Mouse (Mus musculus): Measurements from ENCODE around the gene En1.

Gene En1

DNA sequence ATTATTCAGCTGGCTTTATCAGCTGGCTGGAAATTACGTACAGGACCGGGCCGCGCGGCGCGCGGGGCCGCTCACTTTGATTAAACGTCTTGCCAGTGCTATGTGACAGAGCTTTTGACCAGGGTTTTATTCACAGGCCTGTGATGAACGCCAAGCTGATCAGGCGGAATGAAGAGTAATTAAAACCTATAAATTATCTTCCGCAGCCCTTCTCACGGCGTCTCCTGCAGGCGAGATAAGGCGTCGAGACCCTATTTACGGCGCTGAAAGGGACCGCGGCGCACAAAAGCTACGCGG, 2.1 kb upstream of the En1 start:
- DNase-seq (ENCODE audit: low spot score): no peak

DNA sequence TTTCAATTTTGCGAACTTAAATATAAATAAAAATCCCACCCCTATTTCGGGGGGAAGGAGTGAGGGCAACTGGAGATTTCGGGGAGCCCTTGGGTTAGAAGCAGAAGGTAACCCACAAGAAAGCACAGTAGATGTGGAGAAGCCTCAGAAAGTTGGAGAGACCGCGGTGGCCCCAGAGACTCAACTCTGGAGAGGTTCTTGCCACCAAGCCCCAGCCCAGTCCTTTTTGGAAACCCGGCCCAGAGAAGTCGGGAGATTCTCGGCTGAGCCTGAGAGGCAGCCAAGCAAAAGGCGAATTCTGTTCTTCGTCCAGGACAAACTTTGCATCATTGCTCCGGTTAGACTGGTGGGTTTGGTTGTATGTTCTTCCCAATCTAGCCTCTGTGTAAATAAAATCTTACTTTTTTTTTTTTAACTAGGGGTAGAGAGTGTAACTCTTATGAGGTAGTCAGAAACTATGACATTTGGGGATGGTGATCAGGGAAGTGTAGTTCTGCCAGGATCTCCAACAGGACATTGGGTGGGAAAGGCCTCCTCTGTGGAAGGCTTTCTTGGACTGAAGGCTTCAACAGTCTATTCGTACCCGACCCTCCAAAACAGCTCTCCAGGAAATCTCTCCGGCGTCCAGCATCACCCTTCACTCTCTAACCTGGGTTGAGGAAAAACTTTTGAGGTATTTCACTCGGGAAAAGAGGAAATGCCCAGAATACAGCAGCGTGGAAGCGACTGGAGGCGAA, 1.5 kb upstream of the En1 start:
- DNase-seq (ENCODE audit: low spot score): no peak

DNA sequence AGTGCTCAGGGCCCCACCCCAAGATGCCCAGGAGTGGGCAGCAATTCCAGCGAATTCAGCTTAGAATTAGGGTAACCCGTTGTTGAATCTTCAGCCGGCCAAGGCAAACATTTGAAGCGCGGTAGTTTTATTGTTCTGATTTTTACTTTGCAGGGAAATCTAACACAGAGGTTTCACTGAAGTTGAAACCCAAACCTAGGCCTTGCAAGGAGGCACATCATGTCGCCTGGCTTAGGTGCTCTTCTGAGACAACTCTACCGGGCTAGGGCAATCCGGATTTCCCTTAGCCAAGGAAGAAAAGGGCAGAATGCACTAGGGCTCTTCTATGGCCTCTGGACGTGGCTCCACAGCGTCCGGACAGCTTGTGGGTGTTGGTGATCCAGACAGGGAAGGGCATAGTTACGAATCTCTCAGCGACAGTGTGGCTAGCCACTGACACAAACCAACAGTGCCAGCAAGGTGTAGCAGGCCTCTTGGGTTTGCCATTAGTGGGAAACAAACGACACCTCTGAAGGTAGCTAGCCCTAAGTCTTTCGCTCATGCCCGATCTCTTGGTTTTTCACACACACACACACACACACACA, 873 bp upstream of the En1 start:
- DNase-seq (ENCODE audit: low spot score): no peak

DNA sequence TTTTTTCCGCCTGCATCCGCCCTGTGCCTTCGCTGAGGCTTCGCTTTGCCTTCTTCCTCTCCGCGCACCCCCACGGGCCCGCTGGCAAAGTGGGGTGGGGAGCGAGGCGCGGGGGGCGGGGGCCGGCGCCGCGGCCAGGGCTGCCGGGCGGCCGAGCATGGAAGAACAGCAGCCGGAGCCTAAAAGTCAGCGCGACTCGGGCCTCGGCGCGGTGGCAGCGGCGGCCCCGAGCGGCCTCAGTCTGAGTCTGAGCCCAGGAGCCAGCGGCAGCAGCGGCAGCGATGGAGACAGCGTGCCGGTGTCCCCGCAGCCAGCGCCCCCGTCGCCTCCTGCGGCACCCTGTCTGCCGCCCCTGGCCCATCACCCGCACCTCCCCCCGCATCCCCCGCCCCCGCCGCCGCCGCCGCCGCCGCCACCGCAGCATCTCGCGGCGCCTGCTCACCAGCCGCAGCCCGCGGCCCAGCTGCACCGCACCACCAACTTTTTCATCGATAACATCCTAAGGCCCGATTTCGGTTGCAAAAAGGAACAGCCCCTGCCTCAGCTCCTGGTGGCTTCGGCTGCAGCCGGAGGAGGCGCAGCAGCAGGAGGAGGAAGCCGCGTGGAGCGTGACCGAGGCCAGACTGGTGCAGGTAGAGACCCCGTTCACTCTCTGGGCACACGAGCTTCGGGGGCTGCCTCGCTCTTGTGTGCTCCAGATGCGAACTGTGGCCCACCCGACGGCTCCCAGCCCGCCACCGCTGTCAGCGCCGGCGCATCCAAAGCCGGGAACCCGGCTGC, 848 bp downstream of the En1 start:
- no peak for DNase-seq (ENCODE audit: low spot score)

DNA sequence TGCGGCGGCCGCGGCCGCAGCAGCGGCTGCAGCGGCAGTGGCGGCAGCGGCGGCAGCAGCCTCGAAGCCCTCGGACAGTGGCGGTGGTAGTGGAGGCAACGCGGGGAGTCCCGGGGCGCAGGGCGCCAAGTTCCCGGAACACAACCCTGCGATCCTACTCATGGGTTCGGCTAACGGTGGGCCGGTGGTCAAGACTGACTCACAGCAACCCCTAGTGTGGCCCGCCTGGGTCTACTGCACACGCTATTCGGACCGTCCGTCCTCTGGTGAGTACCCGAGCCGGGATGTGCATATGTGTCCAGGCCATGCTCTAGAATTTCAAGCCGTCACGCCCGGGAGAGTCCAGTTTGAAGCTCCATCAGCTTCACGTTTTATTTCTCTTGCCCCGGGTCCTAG, 1.4 kb downstream of the En1 start:
- DNase-seq (ENCODE audit: low spot score): no peak

DNA sequence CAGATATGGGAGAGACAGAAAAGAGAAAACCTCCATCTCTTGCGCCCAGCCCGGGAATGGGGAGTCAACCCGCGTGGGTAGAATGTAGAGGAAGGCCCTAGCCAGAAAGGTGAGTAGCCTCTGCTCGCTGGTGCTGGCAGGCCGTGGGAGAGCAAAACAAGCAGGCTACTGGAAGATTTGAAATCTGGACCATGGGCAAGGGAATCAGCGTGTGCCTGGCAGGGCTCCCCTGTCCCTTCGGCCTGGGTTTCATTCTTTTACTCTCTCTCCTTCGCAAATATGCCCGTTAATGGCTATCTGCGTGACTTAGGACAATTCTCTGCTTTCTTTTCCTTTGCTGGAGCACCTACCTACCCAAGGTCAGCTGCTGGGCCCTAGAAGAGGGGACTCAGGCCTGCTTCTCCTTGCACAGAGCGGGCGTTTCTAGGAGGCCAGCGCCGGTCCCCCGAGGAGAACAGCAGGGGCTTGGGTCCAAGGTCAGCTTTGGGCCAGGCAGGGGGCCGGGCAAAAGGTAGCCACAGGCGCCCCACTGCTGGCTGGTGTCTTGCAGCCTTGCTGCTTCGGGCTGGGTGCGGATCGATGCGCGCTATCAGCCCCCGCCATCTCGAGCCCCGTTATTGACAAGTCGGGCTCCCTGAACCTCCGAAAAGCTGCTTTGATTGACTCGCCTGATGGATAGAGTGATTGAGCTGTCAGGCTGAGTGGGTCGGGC, 2.4 kb downstream of the En1 start:
- no peak for DNase-seq (ENCODE audit: low spot score)

DNA sequence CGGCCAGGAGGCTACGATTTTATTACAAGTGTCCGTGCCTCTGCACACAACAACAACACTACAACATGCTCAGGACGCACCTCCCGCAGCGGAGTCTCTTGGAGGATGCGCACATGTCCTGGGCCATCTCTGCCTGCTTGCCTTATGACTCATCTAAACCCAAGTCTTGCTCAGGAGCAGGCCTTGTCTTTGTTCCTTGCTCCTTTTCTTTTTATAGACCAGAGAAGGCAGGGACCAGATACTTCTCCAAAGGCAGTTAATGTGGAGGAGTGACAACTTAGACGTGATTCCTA, 2.9 kb downstream of the En1 start:
- DNase-seq (ENCODE audit: low spot score): no peak

DNA sequence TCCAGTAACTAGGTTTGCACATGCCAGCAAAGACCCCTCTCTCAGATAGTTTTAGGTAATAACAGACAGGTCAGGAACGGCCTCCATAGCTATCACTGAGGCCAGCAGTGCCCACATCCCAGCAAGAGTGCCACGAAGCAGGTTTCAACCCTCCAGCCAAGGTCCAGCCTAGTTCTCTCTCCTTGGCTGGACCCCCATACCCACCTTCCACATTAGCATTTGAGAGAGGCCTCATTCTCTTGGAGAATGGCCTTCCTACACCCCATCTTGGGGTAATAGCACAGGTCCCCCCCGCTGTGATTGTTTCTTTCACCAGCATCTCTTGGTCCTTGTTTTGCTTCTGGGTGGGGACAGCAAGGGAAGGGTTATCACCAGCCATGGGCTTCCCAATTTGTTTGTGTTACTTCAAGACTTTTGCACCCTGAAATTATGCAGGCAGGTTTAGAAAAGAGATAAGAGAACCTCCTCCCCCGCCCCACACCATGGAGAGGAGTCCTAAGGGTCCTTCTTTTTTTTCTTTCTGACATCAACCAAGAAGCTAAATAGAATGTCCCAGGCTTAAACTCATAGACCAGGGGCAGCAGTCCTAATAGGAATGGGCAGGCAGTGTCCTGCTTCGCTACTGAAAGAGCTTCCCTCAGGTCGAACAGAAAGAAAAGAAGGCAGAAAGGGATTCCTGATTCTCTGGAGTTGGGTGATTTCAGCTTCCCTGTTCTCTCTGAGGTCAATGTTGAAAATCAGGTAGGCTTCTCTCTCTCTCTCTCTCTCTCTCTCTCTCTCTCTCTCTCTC, 3.5 kb downstream of the En1 start:
- DNase-seq (ENCODE audit: low spot score): no peak

DNA sequence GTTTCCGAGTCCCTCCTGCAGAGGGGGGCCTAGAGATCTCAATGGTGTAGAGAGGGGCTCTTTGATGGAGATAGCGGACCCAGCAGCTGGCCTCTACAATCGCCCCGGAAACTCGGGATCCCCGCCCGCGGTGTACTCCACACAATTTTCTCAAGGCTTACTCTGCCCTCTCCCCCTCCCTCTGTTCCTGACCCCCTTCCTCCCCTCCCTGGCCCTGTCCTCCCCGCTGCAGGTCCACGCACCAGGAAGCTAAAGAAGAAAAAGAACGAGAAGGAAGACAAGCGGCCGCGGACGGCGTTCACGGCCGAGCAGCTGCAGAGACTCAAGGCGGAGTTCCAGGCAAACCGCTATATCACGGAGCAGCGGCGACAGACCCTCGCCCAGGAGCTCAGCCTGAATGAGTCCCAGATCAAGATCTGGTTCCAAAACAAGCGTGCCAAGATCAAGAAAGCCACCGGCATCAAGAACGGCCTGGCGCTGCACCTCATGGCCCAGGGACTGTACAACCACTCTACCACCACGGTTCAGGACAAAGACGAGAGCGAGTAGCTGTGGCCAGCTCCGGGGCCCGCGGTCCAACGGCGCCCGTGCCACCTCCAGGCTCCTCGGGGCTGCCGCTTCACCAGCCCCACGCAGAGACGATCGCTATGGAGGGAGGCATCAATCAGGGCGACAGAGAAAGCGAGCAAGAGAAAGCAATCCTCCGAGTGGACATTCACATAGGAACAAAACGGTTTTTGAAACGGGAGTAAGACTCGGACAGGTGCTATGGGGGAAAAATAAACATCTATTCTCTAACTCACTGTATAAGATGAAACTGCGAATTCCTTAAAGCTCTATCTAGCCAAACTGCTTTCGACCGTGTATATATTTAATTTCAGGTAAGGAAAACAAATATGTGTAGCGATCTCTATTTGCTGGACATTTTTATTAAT, 4.7 kb downstream of the En1 start:
- DNase-seq (ENCODE audit: low spot score): no peak

DNA sequence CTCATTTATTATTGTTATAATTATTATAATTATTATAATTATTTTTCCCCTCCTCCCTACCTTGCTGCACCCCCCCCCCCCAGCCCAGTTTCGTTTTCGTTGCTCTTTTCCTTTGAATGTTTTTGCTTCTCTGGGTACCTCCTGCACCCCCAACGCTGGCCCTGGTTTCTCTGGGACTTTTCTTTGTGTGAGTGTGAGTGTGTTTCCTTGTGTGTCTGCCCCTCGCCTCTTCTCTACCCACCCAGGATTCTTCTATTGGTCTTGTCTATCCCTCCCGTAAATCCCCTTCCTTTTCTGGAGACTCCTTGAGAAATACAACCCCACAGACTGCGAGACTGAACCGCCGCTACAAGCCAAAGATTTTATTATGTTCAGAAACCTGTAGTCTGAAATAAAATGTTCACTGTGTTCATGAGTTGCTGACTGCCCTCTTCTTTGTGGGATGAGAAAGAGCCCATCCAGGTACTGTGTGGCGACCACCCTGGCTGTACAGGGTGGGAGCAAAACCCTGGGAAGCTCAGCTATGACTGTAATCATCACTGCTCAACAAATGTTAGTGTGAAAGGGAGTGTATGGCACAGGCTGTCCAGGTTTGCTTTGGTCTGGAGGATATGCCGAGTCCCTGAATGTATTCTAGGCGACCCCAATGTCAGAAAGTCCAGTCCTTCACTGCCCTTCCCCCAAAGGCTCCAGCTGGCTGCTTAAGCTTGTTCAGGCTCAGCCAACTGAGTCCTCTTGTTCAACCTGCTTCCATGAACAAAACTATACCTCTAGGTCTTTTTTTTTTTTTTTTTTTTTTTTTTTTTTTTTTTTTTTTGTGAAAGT, 5.6 kb downstream of the En1 start:
- DNase-seq (ENCODE audit: low spot score): no peak

DNA sequence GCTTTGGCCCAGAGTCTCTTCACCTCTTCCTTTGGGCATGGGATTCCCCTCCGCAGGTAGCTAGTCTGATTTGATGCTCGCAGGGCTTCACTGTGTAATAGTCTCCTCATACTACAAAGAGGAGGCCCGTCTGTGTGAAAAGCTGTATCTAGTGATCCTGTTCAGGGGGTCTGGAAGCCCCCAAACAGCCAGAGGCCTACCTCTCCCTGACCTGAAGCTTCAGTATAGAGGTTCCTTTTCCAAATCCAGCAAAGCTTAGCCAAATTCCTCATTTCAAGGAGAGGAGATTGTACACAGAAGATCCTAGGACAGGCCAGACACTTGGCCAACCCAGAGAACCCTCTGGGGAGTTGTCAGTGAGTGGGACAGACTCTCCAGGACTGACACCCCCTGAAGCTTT, 6.2 kb downstream of the En1 start:
- DNase-seq (ENCODE audit: low spot score): no peak

DNA sequence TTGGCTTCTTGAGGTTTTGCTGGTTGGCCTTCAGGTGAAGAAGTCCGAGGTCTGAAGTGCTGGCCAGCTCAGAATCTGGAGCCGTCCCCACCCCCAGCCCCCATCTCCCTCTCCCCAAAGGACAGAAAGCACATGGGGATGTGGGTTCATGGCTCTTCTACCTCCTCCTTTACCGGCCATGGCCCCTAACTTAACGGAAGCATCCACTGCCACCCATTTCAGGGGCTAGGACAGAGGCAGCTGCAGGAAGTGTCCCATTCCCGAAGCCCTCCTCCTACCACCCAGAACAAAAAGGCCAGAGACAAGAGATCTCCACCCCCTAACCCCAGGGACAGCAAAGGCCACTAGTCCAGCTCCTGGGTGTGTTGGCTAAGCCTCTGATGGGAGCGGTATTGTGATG, 7.4 kb downstream of the En1 start:
- no peak for DNase-seq (ENCODE audit: low spot score)

DNA sequence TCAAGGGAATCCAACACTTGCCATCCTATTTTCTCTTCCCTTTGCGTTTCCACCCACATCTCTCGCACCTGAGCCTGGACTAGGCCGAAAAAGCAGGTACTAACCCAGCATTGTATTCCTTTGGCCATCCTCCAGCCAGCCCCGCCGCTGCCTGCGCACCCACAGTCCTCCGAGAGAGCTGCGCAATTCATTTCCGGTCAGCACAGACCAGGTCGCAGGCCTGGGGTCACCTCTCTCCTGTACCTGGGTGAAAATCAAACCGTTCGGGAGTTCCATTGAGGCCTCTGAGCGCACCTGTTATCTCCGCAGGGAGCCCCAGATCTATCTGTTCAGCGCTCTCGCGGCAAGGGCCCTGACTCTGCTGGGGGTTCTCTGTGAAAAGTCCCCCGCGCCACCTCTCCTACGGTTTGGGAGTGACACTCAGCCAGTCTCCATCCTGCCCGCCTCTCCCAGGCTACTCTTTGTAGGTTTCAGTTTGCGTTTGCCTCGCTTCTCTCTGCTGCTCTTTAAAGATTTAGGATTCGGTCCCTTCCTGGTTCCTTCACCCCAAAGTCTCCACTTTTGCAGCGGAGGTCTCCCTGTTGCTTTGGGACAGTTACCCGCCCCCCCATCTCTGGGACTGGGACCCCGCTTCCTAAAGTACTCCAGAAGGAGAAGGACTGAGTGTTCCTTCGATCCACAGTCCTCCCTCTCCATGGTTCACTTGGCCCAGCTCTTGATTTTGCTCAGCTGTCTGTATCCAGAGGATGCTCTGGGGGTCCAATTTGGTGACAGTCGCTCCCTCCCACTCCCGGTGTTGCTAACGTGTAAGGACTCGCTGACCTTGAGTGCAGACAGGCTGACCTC, 11.5 kb downstream of the En1 start:
- no peak for DNase-seq (ENCODE audit: low spot score)

DNA sequence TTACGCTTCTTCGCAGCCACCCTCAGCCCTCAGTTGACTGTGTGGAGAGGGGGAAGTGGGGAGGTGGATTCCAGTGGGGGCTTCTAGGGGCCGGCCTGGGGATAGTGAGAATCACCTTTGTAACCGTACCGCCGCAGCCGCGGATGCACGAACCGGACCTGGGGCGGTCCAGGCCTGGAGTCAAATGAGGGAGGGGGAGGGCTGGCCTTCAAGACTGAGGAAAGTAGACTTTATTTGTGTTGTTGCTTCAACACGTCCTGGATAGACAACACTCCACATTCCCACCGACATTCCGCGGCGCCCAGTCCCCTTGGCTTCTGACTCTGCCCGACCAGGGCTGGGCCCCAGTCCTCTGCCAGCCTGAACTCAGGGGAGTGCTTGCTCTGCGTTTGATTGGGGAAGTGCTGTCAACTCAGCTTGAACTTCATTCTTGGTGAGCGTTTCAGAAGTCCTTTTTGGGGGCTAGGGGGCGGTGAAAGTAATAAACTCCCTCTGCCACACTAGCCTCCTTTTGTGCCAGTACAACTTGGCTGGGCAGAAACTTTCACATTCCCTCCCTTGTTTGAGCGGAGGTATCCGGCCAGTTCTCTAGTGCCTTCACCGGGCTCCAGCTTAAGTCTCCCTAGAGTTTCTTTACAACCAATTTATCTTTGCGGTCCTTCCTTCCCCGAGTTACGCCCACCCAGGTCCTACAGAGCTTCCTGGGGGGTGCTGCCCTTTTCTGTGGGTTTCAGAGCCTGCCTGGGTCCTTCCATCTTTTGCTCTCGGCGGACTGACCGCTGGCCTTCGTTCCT, 12.3 kb downstream of the En1 start:
- no peak for DNase-seq (ENCODE audit: low spot score)

DNA sequence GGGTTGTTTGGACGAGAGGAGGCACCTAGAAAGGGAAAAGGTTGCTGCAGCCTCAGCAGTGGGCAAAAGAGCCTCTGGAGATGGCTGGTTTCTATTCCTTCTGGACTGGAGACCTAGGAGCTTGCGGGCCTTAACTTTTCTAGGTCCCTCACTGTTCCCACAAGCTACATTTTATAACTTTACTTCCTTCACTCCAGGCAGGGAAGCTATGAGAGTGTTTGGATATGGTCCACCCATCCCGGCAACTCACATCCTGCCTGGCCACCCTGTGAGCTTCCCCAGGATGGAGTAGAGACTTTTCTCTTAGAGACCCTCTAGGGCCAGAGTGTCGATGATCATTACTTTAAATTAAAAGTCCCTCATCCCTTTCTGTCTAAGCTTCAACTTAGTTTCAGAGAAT, 13.3 kb downstream of the En1 start:
- DNase-seq (ENCODE audit: low spot score): no peak

DNA sequence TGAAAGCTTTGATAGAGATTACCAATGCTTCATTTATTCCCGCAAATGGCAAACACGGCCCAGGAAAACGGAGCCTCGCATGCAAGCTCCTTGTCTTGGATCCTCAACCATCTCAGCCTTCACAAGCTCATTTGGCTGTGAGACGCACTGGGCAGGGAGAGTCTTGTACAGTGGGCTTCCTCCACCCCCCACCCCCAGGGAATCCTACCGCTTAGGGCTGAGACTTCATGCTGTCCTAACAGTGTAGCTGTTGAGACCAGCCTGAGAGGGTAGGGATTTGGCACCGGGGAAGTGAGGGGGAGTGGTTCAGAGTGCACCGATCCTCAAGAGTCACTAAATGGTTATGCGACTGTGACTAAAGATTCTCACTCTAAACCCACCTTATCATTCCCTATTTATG, 13.7 kb downstream of the En1 start:
- DNase-seq (ENCODE audit: low spot score): no peak

DNA sequence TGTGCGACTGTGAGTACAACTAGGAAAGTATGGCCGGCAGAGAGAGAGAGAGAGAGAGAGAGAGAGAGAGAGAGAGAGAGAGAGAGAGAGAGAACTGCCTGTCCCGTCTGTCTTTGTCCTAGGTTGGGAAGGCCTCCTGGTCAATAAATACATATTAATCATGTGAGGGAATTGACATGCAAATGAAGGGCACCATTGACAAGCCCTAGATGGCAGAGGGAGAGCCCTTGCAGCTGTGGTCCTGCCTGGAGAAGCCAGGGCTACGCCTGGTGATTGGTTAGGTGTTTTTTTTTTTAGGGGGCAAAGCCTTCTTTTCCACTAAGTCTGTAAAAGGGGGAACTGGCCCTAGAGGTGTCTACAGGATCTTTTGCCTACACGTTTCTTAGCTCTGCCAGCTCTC, 19.2 kb downstream of the En1 start:
- DNase-seq (ENCODE audit: low spot score): no peak

DNA sequence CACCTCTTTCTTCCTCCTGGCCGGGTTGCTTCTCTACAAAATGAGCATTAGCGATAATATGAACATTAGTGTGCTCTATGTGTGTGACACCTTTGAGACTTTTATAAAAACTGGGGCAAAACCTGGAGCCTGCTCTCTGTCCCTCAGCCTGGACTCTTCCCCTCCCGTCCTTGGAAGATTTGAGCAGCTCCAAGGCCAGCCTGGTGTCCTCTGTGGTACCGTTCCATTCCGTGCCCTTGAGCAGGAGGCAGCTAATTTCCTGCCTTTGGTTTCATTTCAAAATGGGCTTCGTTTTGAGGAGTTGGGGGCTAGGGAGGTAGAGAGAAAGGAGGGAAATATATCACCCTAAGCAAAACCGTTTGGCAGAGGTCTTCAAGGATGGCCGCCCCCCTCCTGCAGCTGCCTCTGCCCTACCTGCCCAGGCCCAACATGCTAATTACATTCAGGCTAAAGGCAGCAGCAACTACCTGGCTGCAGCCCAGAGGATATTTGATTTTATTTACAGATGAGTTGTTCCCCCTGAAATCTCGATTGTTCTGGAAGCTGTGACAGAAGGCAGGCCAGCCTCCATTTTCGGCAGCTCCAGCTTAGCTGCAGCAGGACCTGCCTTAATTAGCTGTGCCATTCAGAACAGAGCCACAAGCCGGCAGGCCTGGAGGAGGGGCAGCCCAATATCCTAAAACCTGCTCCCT, 24.9 kb downstream of the En1 start:
- DNase-seq (ENCODE audit: low spot score): no peak

All from testis, postnatal 14 days (tissue).